Mouse (Mus musculus) CH12.LX (cell line): Measurements from ENCODE around the gene Calcoco2.

Source experiments
- CTCF ChIP-seq, 2 experiments: IDR thresholded peaks in 1 of 2; conservative IDR thresholded peaks in 1 of 2; 2 replicates each; pipeline ENCODE4 v1.5.1; 2011 to 2012; ENCODE audit warnings: low read depth in 2 of 2, low read length in 2 of 2, improper control_type of control experiment in 1 of 2, inconsistent platforms in 1 of 2, mild to moderate bottlenecking in 1 of 2, moderate library complexity in 1 of 2
- POLR2A ChIP-seq: IDR thresholded peaks from 2 replicates; pipeline ENCODE4 v1.6.1; 2011; ENCODE audit warnings: low read depth, mild to moderate bottlenecking, improper control_type of control experiment, low read length
- ZNF384 ChIP-seq: IDR thresholded peaks from 2 replicates; pipeline ENCODE4 v1.6.1; 2012; ENCODE audit warnings: low read depth, low read length, improper control_type of control experiment, inconsistent platforms

DNA sequence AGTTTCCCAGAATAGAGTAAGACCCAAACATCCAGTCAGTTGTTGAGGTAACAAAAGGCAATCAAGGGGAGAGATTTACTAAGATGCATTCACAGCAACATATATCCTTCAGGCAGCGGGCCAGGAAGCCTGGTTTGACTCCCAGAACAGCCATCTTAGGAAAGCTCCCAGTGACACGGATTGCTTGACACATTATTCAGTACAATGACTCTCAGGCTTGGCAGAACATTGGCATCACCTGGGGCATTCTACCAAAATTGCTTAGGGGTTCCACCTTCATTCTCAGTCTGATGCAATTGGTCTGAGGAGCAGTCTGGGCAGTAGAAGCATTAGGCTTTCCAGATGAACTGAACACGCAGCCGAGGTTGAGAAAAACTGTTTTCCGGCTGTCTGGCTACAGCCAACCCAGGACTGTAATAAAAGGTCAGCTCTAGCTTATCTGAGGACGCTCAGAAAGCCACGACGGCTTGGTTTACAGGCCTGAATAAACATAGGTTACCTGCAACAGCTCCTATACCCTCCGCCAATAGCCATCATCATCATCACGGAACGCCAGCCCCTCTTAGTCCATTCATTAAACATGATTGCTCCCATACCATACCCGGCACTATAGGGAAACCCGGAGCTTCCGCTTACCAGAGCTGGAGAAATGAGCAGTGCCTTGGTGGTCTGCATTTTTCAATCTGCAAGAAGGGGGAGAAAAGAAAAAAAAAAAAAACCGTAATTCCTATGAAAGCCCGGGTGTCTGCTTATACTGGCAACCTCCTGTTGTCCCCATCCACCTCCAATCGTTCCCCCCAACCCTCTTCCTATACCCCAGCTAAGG, 37.2 kb downstream of the Calcoco2 start:
- no peak for TF ChIP-seq CTCF (conservative IDR thresholded peaks at IDR 0.05 in 1 of 2, IDR thresholded peaks at IDR 0.05 in 1 of 2; ENCODE audit: low read depth in 2 of 2, low read length in 2 of 2)
- TF ChIP-seq POLR2A = no peak
- TF ChIP-seq ZNF384 = no peak
